Mouse (Mus musculus) layer of hippocampus, adult 2 months (tissue): ENCODE data around the gene Slc16a14. TPM values are rescaled to one million over a fixed set of nuclear protein-coding genes. Genes with fewer than 3 reads are reported as not detected.

Source experiments
- DNase-seq, 2 experiments: peaks; one replicate each; pipeline ENCODE4 v3.0.0; 2022; ENCODE audit warnings: low spot score in 2 of 2
- H3K27ac ChIP-seq: fragments of 200-600 bp; 2 replicates; pipeline ENCODE4 v1.8.1; 2022
- H3K4me3 ChIP-seq: fragments of 200-600 bp; 2 replicates; pipeline ENCODE4 v1.8.1; 2022; ENCODE audit warnings: mild to moderate bottlenecking
- CTCF ChIP-seq: fragments of 200-600 bp; conservative IDR thresholded peaks from 2 replicates; pipeline ENCODE4 v1.8.1; 2022; ENCODE audit warnings: antibody characterized with exemption, mild to moderate bottlenecking, moderate library complexity
- total RNA-seq, 2 experiments: library from RNA; stranded (reverse); gene quantifications; 2 replicates each; pipeline ENCODE4 v1.2.3; 2021

Slc16a14 gene
- total RNA-seq, 2 experiments from 2014 or later: 15.3 to 15.9 TPM

- no peak for TF ChIP-seq CTCF
- Histone ChIP-seq H3K27ac (no peak overlapping the region), H3K4me3 (no peak overlapping the region)
- no peak for DNase-seq
Measured at GRCm38 (mm10) chr1:84890503-84890902, 44.4 kb downstream of the Slc16a14 start.

- Histone ChIP-seq H3K27ac (no peak overlapping the region), H3K4me3 (no peak overlapping the region)
- no peak for TF ChIP-seq CTCF
- DNase-seq: no peak
Measured at GRCm38 (mm10) chr1:84890005-84890393, 44.9 kb downstream of the Slc16a14 start.

- no peak overlapping the region for H3K4me3 ChIP-seq
- no peak overlapping the region for H3K27ac ChIP-seq
- no peak for TF ChIP-seq CTCF
- no peak for DNase-seq
Measured at GRCm38 (mm10) chr1:84889330-84890004, 45.5 kb downstream of the Slc16a14 start.

- peak; percentile 50 for TF ChIP-seq CTCF
- no peak for DNase-seq
- Histone ChIP-seq H3K4me3 (no peak overlapping the region), H3K27ac (no peak overlapping the region)
Measured at GRCm38 (mm10) chr1:84885921-84886320, 49.0 kb downstream of the Slc16a14 start.

- peak; percentile 69 for TF ChIP-seq CTCF
- Histone ChIP-seq H3K4me3 (no peak overlapping the region), H3K27ac (no peak overlapping the region)
- no peak for DNase-seq
Measured at GRCm38 (mm10) chr1:84885174-84885573, 49.8 kb downstream of the Slc16a14 start.

GRCm38 (mm10) chr1:84883889-84884288 lies 51.0 kb downstream of the Slc16a14 start:
- DNase-seq: no peak
- no peak overlapping the region for H3K4me3 ChIP-seq
- no peak for TF ChIP-seq CTCF
- no peak overlapping the region for H3K27ac ChIP-seq

- Histone ChIP-seq H3K27ac (no peak overlapping the region), H3K4me3 (no peak overlapping the region)
- no peak for TF ChIP-seq CTCF
- DNase-seq: peak in 1 of 2 experiments; percentile 8
Measured at GRCm38 (mm10) chr1:84882937-84883336, 52.0 kb downstream of the Slc16a14 start.

GRCm38 (mm10) chr1:84882066-84882532 lies 52.8 kb downstream of the Slc16a14 start:
- no peak for TF ChIP-seq CTCF
- Histone ChIP-seq H3K4me3 (no peak overlapping the region), H3K27ac (no peak overlapping the region)
- no peak for DNase-seq

- peak; percentile 65 for TF ChIP-seq CTCF
- DNase-seq: peak in 1 of 2 experiments; percentile 54
- Histone ChIP-seq H3K4me3 (no peak overlapping the region), H3K27ac (no peak overlapping the region)
Measured at GRCm38 (mm10) chr1:84881248-84882065, 53.5 kb downstream of the Slc16a14 start.

GRCm38 (mm10) chr1:84879571-84880120 lies 55.3 kb downstream of the Slc16a14 start:
- DNase-seq: no peak
- Histone ChIP-seq H3K27ac (no peak overlapping the region), H3K4me3 (no peak overlapping the region)
- TF ChIP-seq CTCF: no peak

GRCm38 (mm10) chr1:84877590-84877989 lies 57.3 kb downstream of the Slc16a14 start:
- H3K27ac ChIP-seq: no peak overlapping the region
- H3K4me3 ChIP-seq: no peak overlapping the region
- DNase-seq: no peak
- no peak for TF ChIP-seq CTCF

GRCm38 (mm10) chr1:84872939-84873338 lies 62.0 kb downstream of the Slc16a14 start:
- Histone ChIP-seq H3K4me3 (no peak overlapping the region), H3K27ac (no peak overlapping the region)
- DNase-seq: no peak
- no peak for TF ChIP-seq CTCF

- Histone ChIP-seq H3K4me3 (no peak overlapping the region), H3K27ac (no peak overlapping the region)
- no peak for TF ChIP-seq CTCF
- no peak for DNase-seq
Measured at GRCm38 (mm10) chr1:84872105-84872504, 62.8 kb downstream of the Slc16a14 start.

GRCm38 (mm10) chr1:84871131-84871530 lies 63.8 kb downstream of the Slc16a14 start:
- Histone ChIP-seq H3K4me3 (no peak overlapping the region), H3K27ac (no peak overlapping the region)
- TF ChIP-seq CTCF: no peak
- DNase-seq: no peak
